Mouse (Mus musculus): ENCODE measurements at regions not wholly inside any gene's neighbourhood (a gene's known extent, or its start where the extent isn't known, plus 50 kb on each side); places are given as distances from the start of the nearest gene placed in this dataset.

GRCm38 (mm10) chr12:25234636-25235035 lies 137.7 kb upstream of the Id2 start:
- Histone ChIP-seq H3K27ac (ENCODE audit: insufficient read depth, low read length) (no peak overlapping the region), H3K4me3 (replicated peaks; ENCODE audit: insufficient read depth, low read depth, low read length) (no peak overlapping the region), H3K4me1 (ENCODE audit: control insufficient read depth, insufficient read depth, low read length) (peaks cover 10% of the 10 kb centered on the region), H3K27me3 (ENCODE audit: control insufficient read depth, insufficient read depth, low read length) (no peaks in the 10 kb centered on the region)
- 73% methylated on average over 3 of the region's 3 CpGs for WGBS
- TF ChIP-seq POLR2A (IDR thresholded peaks at IDR 0.05; ENCODE audit: borderline replicate concordance, insufficient read depth, low read length) (no peak), CTCF (IDR thresholded peaks at IDR 0.05; ENCODE audit: borderline replicate concordance, insufficient read depth, low read depth, low read length) (no peak)
- no peak for DNase-seq

GRCm38 (mm10) chr12:25233027-25233535 lies 136.1 kb upstream of the Id2 start:
- DNase-seq, result no peak
- no peak for TF ChIP-seq CTCF (IDR thresholded peaks at IDR 0.05; ENCODE audit: borderline replicate concordance, insufficient read depth, low read depth, low read length)
- TF ChIP-seq POLR2A (IDR thresholded peaks at IDR 0.05; ENCODE audit: borderline replicate concordance, insufficient read depth, low read length), result no peak
- 84% methylated on average over 4 of the region's 4 CpGs for WGBS

GRCm38 (mm10) chr12:25232358-25233026 lies 135.6 kb upstream of the Id2 start:
- 46% methylated on average over 5 of the region's 5 CpGs for WGBS
- no peak for DNase-seq

More at GRCm38 (mm10) chr12:25233027-25233535, 136.1 kb upstream of the Id2 start:
- Histone ChIP-seq H3K4me1 (ENCODE audit: control insufficient read depth, insufficient read depth, low read length) (peaks cover 13% of the 10 kb centered on the region), H3K27ac (ENCODE audit: insufficient read depth, low read length) (no peak overlapping the region), H3K27me3 (ENCODE audit: control insufficient read depth, insufficient read depth, low read length) (no peaks in the 10 kb centered on the region), H3K4me3 (replicated peaks; ENCODE audit: insufficient read depth, low read depth, low read length) (no peak overlapping the region)

GRCm38 (mm10) chr12:25228708-25229107 lies 131.8 kb upstream of the Id2 start:
- H3K4me3 ChIP-seq (replicated peaks; ENCODE audit: insufficient read depth, low read depth, low read length), result no peak overlapping the region
- WGBS, result 81% methylated on average over 2 of the region's 2 CpGs
- no peak for DNase-seq
- no peaks in the 10 kb centered on the region for H3K27me3 ChIP-seq (ENCODE audit: control insufficient read depth, insufficient read depth, low read length)
- no peak overlapping the region for H3K27ac ChIP-seq (ENCODE audit: insufficient read depth, low read length)
- TF ChIP-seq CTCF (IDR thresholded peaks at IDR 0.05; ENCODE audit: borderline replicate concordance, insufficient read depth, low read depth, low read length), result no peak
- no peak for TF ChIP-seq POLR2A (IDR thresholded peaks at IDR 0.05; ENCODE audit: borderline replicate concordance, insufficient read depth, low read length)
- H3K4me1 ChIP-seq (ENCODE audit: control insufficient read depth, insufficient read depth, low read length), result peaks cover 13% of the 10 kb centered on the region

More at GRCm38 (mm10) chr12:25232358-25233026, 135.6 kb upstream of the Id2 start:
- no peaks in the 10 kb centered on the region for H3K27me3 ChIP-seq (ENCODE audit: control insufficient read depth, insufficient read depth, low read length)
- H3K27ac ChIP-seq (ENCODE audit: insufficient read depth, low read length), result no peak overlapping the region
- peaks cover 13% of the 10 kb centered on the region for H3K4me1 ChIP-seq (ENCODE audit: control insufficient read depth, insufficient read depth, low read length)
- H3K4me3 ChIP-seq (replicated peaks; ENCODE audit: insufficient read depth, low read depth, low read length), result no peak overlapping the region
- no peak for TF ChIP-seq CTCF (IDR thresholded peaks at IDR 0.05; ENCODE audit: borderline replicate concordance, insufficient read depth, low read depth, low read length)
- no peak for TF ChIP-seq POLR2A (IDR thresholded peaks at IDR 0.05; ENCODE audit: borderline replicate concordance, insufficient read depth, low read length)

GRCm38 (mm10) chr12:25227736-25228135 lies 130.8 kb upstream of the Id2 start:
- H3K27me3 ChIP-seq (ENCODE audit: control insufficient read depth, insufficient read depth, low read length), result no peaks in the 10 kb centered on the region
- peaks cover 8% of the 10 kb centered on the region for H3K4me1 ChIP-seq (ENCODE audit: control insufficient read depth, insufficient read depth, low read length)
- no peak for DNase-seq
- no peak overlapping the region for H3K27ac ChIP-seq (ENCODE audit: insufficient read depth, low read length)
- TF ChIP-seq POLR2A (IDR thresholded peaks at IDR 0.05; ENCODE audit: borderline replicate concordance, insufficient read depth, low read length) (no peak), CTCF (IDR thresholded peaks at IDR 0.05; ENCODE audit: borderline replicate concordance, insufficient read depth, low read depth, low read length) (no peak)
- WGBS, result over 99% methylated on average over 4 of the region's 4 CpGs
- no peak overlapping the region for H3K4me3 ChIP-seq (replicated peaks; ENCODE audit: insufficient read depth, low read depth, low read length)

GRCm38 (mm10) chr12:25224644-25225043 lies 127.7 kb upstream of the Id2 start:
- WGBS, result 87% methylated on average over 4 of the region's 4 CpGs
- Histone ChIP-seq H3K4me3 (replicated peaks; ENCODE audit: insufficient read depth, low read depth, low read length) (no peak overlapping the region), H3K27ac (ENCODE audit: insufficient read depth, low read length) (no peak overlapping the region), H3K4me1 (ENCODE audit: control insufficient read depth, insufficient read depth, low read length) (0 out of 2 replicates have a peak, but pooled peaks cover 3% of the 10 kb centered on the region), H3K27me3 (ENCODE audit: control insufficient read depth, insufficient read depth, low read length) (no peaks in the 10 kb centered on the region)
- DNase-seq, result no peak
- TF ChIP-seq CTCF (IDR thresholded peaks at IDR 0.05; ENCODE audit: borderline replicate concordance, insufficient read depth, low read depth, low read length) (no peak), POLR2A (IDR thresholded peaks at IDR 0.05; ENCODE audit: borderline replicate concordance, insufficient read depth, low read length) (no peak)

- H3K4me3 ChIP-seq (replicated peaks; ENCODE audit: insufficient read depth, low read depth, low read length), result no peak overlapping the region
- 74% methylated on average over 2 of the region's 2 CpGs for whole genome bisulfite sequencing
- H3K27ac ChIP-seq (ENCODE audit: insufficient read depth, low read length), result no peak overlapping the region
- no peak for DNase-seq
- H3K4me1 ChIP-seq (ENCODE audit: control insufficient read depth, insufficient read depth, low read length), result 0 out of 2 replicates have a peak, but pooled peaks cover 3% of the 10 kb centered on the region
- no peaks in the 10 kb centered on the region for H3K27me3 ChIP-seq (ENCODE audit: control insufficient read depth, insufficient read depth, low read length)
- TF ChIP-seq POLR2A (IDR thresholded peaks at IDR 0.05; ENCODE audit: borderline replicate concordance, insufficient read depth, low read length) (no peak), CTCF (IDR thresholded peaks at IDR 0.05; ENCODE audit: borderline replicate concordance, insufficient read depth, low read depth, low read length) (no peak)
Observed at GRCm38 (mm10) chr12:25224201-25224600, 127.3 kb upstream of the Id2 start.

- WGBS, result 92% methylated on average over 4 of the region's 4 CpGs
- Histone ChIP-seq H3K27ac (ENCODE audit: insufficient read depth, low read length) (no peak overlapping the region), H3K4me1 (ENCODE audit: control insufficient read depth, insufficient read depth, low read length) (0 out of 2 replicates have a peak, but pooled peaks cover 3% of the 10 kb centered on the region), H3K4me3 (replicated peaks; ENCODE audit: insufficient read depth, low read depth, low read length) (no peak overlapping the region), H3K27me3 (ENCODE audit: control insufficient read depth, insufficient read depth, low read length) (no peaks in the 10 kb centered on the region)
- no peak for DNase-seq
- TF ChIP-seq POLR2A (IDR thresholded peaks at IDR 0.05; ENCODE audit: borderline replicate concordance, insufficient read depth, low read length) (no peak), CTCF (IDR thresholded peaks at IDR 0.05; ENCODE audit: borderline replicate concordance, insufficient read depth, low read depth, low read length) (no peak)
Observed at GRCm38 (mm10) chr12:25223539-25223938, 126.6 kb upstream of the Id2 start.
